Mouse (Mus musculus) ES-Bruce4 (cell line): ENCODE data around the gene Ly6g6d. TPM values are rescaled to one million over a fixed set of nuclear protein-coding genes. Genes with fewer than 3 reads are reported as not detected.

ENCODE experiments used
- H3K27ac ChIP-seq: 2 replicates; pipeline ENCODE4 v1.5.1; 2012; ENCODE audit warnings: low read length, inconsistent platforms; ENCODE audit not compliant: insufficient read depth
- H3K27me3 ChIP-seq: 2 replicates; pipeline ENCODE4 v1.6.1; 2012; ENCODE audit warnings: mild to moderate bottlenecking, low read length, inconsistent platforms; ENCODE audit not compliant: control insufficient read depth, poor library complexity, insufficient read depth, severe bottlenecking
- H3K36me3 ChIP-seq: 2 replicates; pipeline ENCODE4 v1.6.1; 2012; ENCODE audit warnings: inconsistent platforms, mild to moderate bottlenecking, low read length, moderate library complexity; ENCODE audit not compliant: control insufficient read depth, poor library complexity, insufficient read depth, severe bottlenecking
- H3K4me1 ChIP-seq: one replicate; pipeline ENCODE4 v1.8.1; 2011; ENCODE audit warnings: low read length; ENCODE audit not compliant: control insufficient read depth, insufficient read depth
- H3K4me3 ChIP-seq: 2 replicates; pipeline ENCODE4 v1.5.1; 2011; ENCODE audit warnings: low read depth, mild to moderate bottlenecking, low read length
- H3K9ac ChIP-seq: 2 replicates; pipeline ENCODE4 v1.6.1; 2012; ENCODE audit warnings: low read depth, mild to moderate bottlenecking, inconsistent platforms; ENCODE audit not compliant: poor library complexity, severe bottlenecking
- H3K9me3 ChIP-seq: replicated peaks from 2 replicates; pipeline ENCODE4 v1.6.1; 2012; ENCODE audit warnings: mild to moderate bottlenecking, low read length, inconsistent platforms; ENCODE audit not compliant: control insufficient read depth, poor library complexity, insufficient read depth, severe bottlenecking
- CTCF ChIP-seq: IDR thresholded peaks from one replicate; pipeline ENCODE4 v1.8.1; 2011; ENCODE audit warnings: low read depth, low read length
- EP300 ChIP-seq: IDR thresholded peaks from 2 replicates; pipeline ENCODE4 v1.6.1; 2011; ENCODE audit warnings: low read depth, low read length; ENCODE audit not compliant: insufficient read depth
- POLR2A ChIP-seq: IDR thresholded peaks from one replicate; pipeline ENCODE4 v1.8.1; 2011; ENCODE audit warnings: low read length; ENCODE audit not compliant: insufficient read depth
- polyA plus RNA-seq: library from polyadenylated mRNA; stranded (reverse); fragments of >200 nt; gene quantifications from 2 replicates; pipeline ENCODE4 v1.2.4, GENCODE M21; 2011; ENCODE audit warnings: low read depth; ENCODE audit not compliant: missing spikeins, insufficient read depth, insufficient read length

Gene Ly6g6d
- polyA plus RNA-seq, 1 experiment, result 1.9 TPM

GRCm38 (mm10) chr17:35092403-35093198, 14.7 kb upstream of the Ly6g6d start:
- no peaks in the 10 kb centered on the region for H3K27me3 ChIP-seq
- no peaks in the 10 kb centered on the region for H3K9me3 ChIP-seq
- no peak overlapping the region for H3K9ac ChIP-seq
- TF ChIP-seq EP300, result no peak
- TF ChIP-seq CTCF, result no peak
- TF ChIP-seq POLR2A, result no peak
- H3K4me1 ChIP-seq, result no peaks in the 10 kb centered on the region
- no peak overlapping the region for H3K4me3 ChIP-seq
- no peak overlapping the region for H3K27ac ChIP-seq
- no peaks in the 10 kb centered on the region for H3K36me3 ChIP-seq

- no peak overlapping the region for H3K4me3 ChIP-seq
- peak overlapping the region; percentile 75; the same call in 1 of the 2 replicates for H3K9ac ChIP-seq
- TF ChIP-seq CTCF (no peak), POLR2A (no peak), EP300 (no peak)
- H3K36me3 ChIP-seq, result no peaks in the 10 kb centered on the region
- H3K4me1 ChIP-seq, result no peaks in the 10 kb centered on the region
- H3K9me3 ChIP-seq, result no peaks in the 10 kb centered on the region
- H3K27me3 ChIP-seq, result no peaks in the 10 kb centered on the region
- H3K27ac ChIP-seq, result no peak overlapping the region
Observed at GRCm38 (mm10) chr17:35090166-35090932, 12.5 kb upstream of the Ly6g6d start.

DNA sequence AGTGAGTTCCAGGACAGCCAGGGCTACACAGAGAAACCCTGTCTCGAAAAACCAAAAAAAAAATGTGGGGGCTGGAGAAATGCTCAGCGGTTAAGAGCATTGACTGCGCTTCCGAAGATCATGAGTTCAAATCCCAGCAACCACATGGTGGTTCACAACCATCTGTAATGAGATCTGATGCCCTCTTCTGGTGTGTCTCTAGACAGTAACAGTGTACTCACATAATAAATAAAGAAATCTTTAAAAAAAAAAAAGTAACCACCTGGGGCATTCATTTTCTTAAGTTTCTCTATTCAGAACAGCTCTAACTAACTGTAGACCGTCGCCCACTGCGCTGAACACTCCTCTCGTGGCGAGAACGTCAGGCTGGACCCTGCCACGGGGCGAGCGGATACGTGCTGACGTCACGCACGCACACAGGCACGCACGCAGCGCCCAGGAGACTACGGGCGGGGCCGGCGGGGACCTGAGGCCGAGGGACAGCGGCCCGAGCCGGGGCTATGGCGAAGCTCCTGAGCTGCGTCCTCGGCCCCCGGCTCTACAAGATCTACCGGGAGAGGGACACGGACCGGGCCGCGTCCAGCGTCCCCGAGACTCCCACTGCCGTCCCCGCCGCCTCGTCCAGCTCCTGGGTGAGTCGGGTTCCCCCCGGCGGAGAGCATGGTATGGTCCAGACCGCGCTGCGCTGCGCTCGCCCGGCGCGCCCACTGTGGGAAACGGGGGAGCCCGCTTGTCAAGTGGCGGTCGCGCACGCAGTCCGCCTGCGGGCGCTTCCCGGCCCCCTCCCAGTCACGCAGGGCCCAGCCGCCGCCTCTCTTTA, 11.2 kb upstream of the Ly6g6d start, which contains the start of gene Abhd16a:
Gene Abhd16a, plus strand, starts transcription at position 439 of the 820 bp plus-strand sequence.
- Histone ChIP-seq H3K9me3 (no peaks in the 10 kb centered on the region), H3K27me3 (no peaks in the 10 kb centered on the region), H3K27ac (no peak within 1 kb of the TSS), H3K9ac (peak within 1 kb of the TSS; percentile 75), H3K4me3 (peak within 1 kb of the TSS; percentile 66), H3K4me1 (no peaks in the 10 kb centered on the region), H3K36me3 (no peaks in the 10 kb centered on the region)
- TF ChIP-seq CTCF (no peak), POLR2A (no peak), EP300 (no peak)

GRCm38 (mm10) chr17:35088151-35088550, 10.3 kb upstream of the Ly6g6d start:
- no peak overlapping the region for H3K4me3 ChIP-seq
- H3K27ac ChIP-seq, result no peak overlapping the region

GRCm38 (mm10) chr17:35085208-35085865, 7.5 kb upstream of the Ly6g6d start, which contains the start of gene Ly6g6f:
Gene Ly6g6f, minus strand, starts transcription at chr17:35085610.
- Histone ChIP-seq H3K27me3 (no peaks in the 10 kb centered on the region), H3K4me3 (no peak within 1 kb of the TSS)
- TF ChIP-seq POLR2A (no peak), CTCF (no peak), EP300 (no peak)

More at GRCm38 (mm10) chr17:35088151-35088550, 10.3 kb upstream of the Ly6g6d start:
- no peaks in the 10 kb centered on the region for H3K9me3 ChIP-seq
- no peaks in the 10 kb centered on the region for H3K27me3 ChIP-seq
- no peaks in the 10 kb centered on the region for H3K4me1 ChIP-seq
- no peaks in the 10 kb centered on the region for H3K36me3 ChIP-seq
- no peak for TF ChIP-seq EP300
- TF ChIP-seq CTCF, result no peak
- TF ChIP-seq POLR2A, result no peak
- H3K9ac ChIP-seq, result no peak overlapping the region

More at GRCm38 (mm10) chr17:35085208-35085865, 7.5 kb upstream of the Ly6g6d start, which contains the start of gene Ly6g6f:
- Histone ChIP-seq H3K27ac (no peak within 1 kb of the TSS), H3K9ac (no peak within 1 kb of the TSS), H3K4me1 (no peaks in the 10 kb centered on the region), H3K36me3 (no peaks in the 10 kb centered on the region), H3K9me3 (no peaks in the 10 kb centered on the region)
